Mouse (Mus musculus): ENCODE measurements at regions not wholly inside any gene's neighbourhood (a gene's known extent, or its start where the extent isn't known, plus 50 kb on each side); places are given as distances from the start of the nearest gene placed in this dataset.

DNA sequence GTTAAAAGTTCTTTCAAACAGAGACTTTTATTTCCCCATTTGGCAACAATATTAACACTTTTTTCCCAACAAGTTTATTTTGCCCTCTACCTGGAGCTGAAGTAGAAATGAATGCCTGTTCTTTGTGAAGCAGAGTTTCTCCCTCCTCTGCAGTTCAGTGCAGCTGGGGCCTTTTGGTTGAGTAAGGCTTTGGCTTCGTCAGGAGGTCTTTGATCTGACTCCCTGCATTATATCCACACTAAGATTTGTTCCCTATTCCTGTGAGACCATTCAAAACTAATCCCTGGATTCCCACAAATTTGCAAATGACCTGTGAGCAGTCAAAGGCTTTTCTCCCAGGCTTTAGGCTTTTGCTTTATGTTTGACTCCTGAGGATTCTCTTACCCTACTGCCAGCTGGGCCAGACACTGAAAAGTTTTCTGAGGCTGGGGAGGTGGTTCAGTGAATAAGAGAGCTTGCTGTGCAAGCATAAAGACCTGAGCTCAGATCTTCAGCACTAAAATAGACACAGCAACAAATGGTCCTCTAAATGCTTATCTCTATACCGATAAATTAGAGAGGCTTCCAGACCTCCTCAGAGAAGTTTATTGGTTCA, 323.5 kb upstream of the 2610301B20Rik start:
- WGBS = 6% methylated on average over 2 of the region's 2 CpGs
- no peaks in the 10 kb centered on the region for H3K9me3 ChIP-seq (replicated peaks; ENCODE audit: control insufficient read depth, low read length)
- H3K4me3 ChIP-seq (ENCODE audit: low read depth, low read length) = no peak overlapping the region
- H3K4me2 ChIP-seq (ENCODE audit: low read length) = no peak overlapping the region
- DNase-seq (ENCODE audit: low spot score) = peak; percentile 10
- ATAC-seq = no peak
- H3K9ac ChIP-seq (ENCODE audit: low read length) = no peak overlapping the region
- no peaks in the 10 kb centered on the region for H3K4me1 ChIP-seq (ENCODE audit: control insufficient read depth, insufficient read depth, low read length)
- no peak overlapping the region for H3K27ac ChIP-seq (ENCODE audit: low read depth, low read length)
- no peaks in the 10 kb centered on the region for H3K36me3 ChIP-seq (ENCODE audit: control insufficient read depth, insufficient read depth, low read length)
- H3K27me3 ChIP-seq (replicated peaks; ENCODE audit: control insufficient read depth, insufficient read depth, low read length) = no peaks in the 10 kb centered on the region

DNA sequence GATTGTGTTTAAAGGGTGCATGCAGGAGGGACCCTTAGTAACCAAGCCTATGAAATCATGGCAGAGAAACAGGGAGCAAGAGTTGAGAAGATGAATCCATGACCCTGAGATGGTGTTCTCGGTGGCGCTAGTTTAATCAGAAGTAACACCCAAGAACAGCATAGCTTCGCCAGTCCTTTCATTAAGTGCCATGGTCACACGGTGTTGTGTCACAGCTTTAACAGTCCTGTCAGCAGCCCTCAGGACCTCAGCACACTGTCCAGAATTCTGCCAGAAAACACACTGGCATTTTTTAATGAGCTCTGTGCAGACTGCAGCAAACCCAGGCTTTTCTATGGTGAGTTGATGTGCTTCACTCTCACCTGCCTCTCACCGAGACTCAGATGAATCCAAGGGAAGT, 320.6 kb upstream of the 2610301B20Rik start:
- Histone ChIP-seq H3K4me3 (ENCODE audit: low read depth, low read length) (no peak overlapping the region), H3K27me3 (replicated peaks; ENCODE audit: control insufficient read depth, insufficient read depth, low read length) (no peaks in the 10 kb centered on the region), H3K9me3 (replicated peaks; ENCODE audit: control insufficient read depth, low read length) (no peaks in the 10 kb centered on the region), H3K36me3 (ENCODE audit: control insufficient read depth, insufficient read depth, low read length) (no peaks in the 10 kb centered on the region), H3K27ac (ENCODE audit: low read depth, low read length) (no peak overlapping the region), H3K9ac (ENCODE audit: low read length) (no peak overlapping the region), H3K4me2 (ENCODE audit: low read length) (no peak overlapping the region), H3K4me1 (ENCODE audit: control insufficient read depth, insufficient read depth, low read length) (no peaks in the 10 kb centered on the region)
- DNase-seq (ENCODE audit: low spot score) (no peak), ATAC-seq (no peak)
- 88% methylated on average over 5 of the region's 5 CpGs for WGBS

DNA sequence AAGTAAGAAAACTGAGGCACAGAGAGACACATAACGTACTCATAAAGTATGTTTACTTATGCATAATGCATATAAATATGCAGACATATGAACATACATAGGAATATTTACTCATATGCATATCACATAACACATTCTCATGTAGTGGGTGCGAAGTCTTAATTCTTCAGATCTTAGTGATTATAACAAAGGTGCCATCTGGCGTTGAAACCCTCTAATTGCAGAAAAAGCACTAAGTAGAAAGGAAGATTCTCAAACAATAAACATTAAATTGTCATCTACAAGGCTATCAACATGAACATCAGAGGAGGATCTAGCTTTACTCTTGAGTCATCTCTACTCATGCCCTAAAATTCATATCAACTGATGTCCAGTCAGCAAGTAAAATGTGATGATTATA, 314.2 kb upstream of the 2610301B20Rik start:
- no peak overlapping the region for H3K4me2 ChIP-seq (ENCODE audit: low read length)
- no peaks in the 10 kb centered on the region for H3K9me3 ChIP-seq (replicated peaks; ENCODE audit: control insufficient read depth, low read length)
- H3K4me3 ChIP-seq (ENCODE audit: low read depth, low read length) = no peak overlapping the region
- ATAC-seq (no peak), DNase-seq (ENCODE audit: low spot score) (no peak)
- no peaks in the 10 kb centered on the region for H3K36me3 ChIP-seq (ENCODE audit: control insufficient read depth, insufficient read depth, low read length)
- no peak overlapping the region for H3K9ac ChIP-seq (ENCODE audit: low read length)
- no peaks in the 10 kb centered on the region for H3K4me1 ChIP-seq (ENCODE audit: control insufficient read depth, insufficient read depth, low read length)
- H3K27me3 ChIP-seq (replicated peaks; ENCODE audit: control insufficient read depth, insufficient read depth, low read length) = no peaks in the 10 kb centered on the region
- 83% methylated on average over 3 of the region's 3 CpGs for WGBS
- H3K27ac ChIP-seq (ENCODE audit: low read depth, low read length) = no peak overlapping the region

DNA sequence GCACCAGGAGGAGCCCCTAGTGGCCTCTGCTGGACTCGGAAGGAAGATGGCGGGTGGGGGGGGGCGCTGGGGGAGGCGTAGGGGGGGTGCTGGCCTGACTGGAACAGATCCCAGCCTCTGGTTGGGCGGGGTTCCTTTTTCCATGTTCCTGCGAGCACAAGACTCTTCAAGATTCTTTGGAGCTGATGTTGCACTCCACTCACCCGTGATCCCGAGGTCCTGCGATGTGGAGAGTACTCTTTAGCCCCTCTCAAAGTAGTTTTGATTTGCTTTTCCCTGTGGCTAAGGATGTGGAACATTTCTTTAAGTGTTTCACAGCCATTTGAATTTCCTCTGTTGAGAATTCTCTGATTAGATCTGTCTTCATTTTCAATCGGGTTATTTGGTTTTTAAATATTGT, 269.8 kb upstream of the 2610301B20Rik start:
- Histone ChIP-seq H3K27me3 (replicated peaks; ENCODE audit: control insufficient read depth, insufficient read depth, low read length) (no peaks in the 10 kb centered on the region), H3K27ac (ENCODE audit: low read depth, low read length) (no peak overlapping the region), H3K9ac (ENCODE audit: low read length) (no peak overlapping the region), H3K4me1 (ENCODE audit: control insufficient read depth, insufficient read depth, low read length) (no peaks in the 10 kb centered on the region), H3K9me3 (replicated peaks; ENCODE audit: control insufficient read depth, low read length) (no peaks in the 10 kb centered on the region), H3K36me3 (ENCODE audit: control insufficient read depth, insufficient read depth, low read length) (no peaks in the 10 kb centered on the region), H3K4me3 (ENCODE audit: low read depth, low read length) (no peak overlapping the region), H3K4me2 (ENCODE audit: low read length) (no peak overlapping the region)
- 89% methylated on average over 10 of the region's 10 CpGs for WGBS
- DNase-seq (ENCODE audit: low spot score) = no peak
- ATAC-seq = no peak

DNA sequence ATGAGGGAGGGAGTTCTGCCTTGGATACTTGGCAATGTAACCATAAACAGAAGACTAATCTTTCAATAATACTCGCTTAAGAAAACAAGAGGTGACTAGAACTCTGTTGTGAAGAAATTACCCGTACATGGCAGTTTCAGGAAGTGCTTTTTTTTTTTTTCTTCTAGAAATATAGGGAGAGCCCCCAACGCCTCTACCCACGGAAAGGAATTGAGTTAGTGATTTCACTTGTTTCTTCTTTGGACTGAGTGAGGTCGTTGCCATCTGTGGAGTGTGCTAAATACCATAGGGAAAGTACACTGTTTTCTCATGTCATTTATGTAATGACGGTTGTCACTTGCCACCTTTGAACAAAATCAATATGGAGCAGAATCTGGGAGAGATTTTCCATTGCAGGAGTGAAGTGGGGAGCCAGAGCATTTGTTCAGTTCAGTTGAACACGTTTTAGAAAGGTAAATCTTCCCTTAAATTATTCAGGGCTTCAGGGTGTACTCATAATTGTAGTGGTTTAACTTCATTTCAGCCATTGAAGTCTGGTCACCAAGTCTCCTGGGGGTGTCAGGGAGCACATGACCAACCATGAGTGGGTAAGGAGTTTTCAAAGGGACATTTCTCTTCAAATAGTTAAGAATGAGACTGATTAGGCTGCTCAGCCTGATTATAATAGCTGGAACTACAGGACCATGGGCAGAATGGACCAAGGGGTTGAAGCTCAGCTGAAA, 266.3 kb upstream of the 2610301B20Rik start:
- DNase-seq (ENCODE audit: low spot score) (no peak), ATAC-seq (no peak)
- H3K4me1 ChIP-seq (ENCODE audit: control insufficient read depth, insufficient read depth, low read length) = no peaks in the 10 kb centered on the region
- H3K27me3 ChIP-seq (replicated peaks; ENCODE audit: control insufficient read depth, insufficient read depth, low read length) = no peaks in the 10 kb centered on the region
- no peaks in the 10 kb centered on the region for H3K9me3 ChIP-seq (replicated peaks; ENCODE audit: control insufficient read depth, low read length)
- no peak overlapping the region for H3K9ac ChIP-seq (ENCODE audit: low read length)
- no peaks in the 10 kb centered on the region for H3K36me3 ChIP-seq (ENCODE audit: control insufficient read depth, insufficient read depth, low read length)
- H3K27ac ChIP-seq (ENCODE audit: low read depth, low read length) = no peak overlapping the region
- WGBS = 85% methylated on average over 7 of the region's 7 CpGs
- no peak overlapping the region for H3K4me3 ChIP-seq (ENCODE audit: low read depth, low read length)
- no peak overlapping the region for H3K4me2 ChIP-seq (ENCODE audit: low read length)

DNA sequence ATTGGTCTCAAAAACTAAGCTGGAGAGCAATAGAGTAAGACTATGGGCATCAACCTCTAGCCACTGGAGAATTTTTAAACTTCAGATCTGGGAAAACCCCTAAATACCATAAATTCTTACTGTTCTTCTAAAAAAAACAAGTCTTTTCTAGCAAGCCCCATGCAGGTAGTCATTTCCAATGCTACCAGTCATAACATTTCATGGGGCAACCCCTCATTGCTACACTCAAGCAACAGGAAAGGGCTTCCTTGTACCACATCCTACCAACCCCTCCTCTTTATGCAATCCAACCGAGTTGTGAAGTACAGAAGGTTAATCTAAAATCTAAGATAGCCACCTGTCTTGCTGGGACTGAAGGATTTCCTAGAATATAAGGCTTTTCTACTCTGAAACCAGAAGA, 263.5 kb upstream of the 2610301B20Rik start:
- Histone ChIP-seq H3K4me3 (ENCODE audit: low read depth, low read length) (no peak overlapping the region), H3K36me3 (ENCODE audit: control insufficient read depth, insufficient read depth, low read length) (no peaks in the 10 kb centered on the region), H3K9me3 (replicated peaks; ENCODE audit: control insufficient read depth, low read length) (no peaks in the 10 kb centered on the region), H3K9ac (ENCODE audit: low read length) (no peak overlapping the region), H3K27ac (ENCODE audit: low read depth, low read length) (no peak overlapping the region), H3K4me1 (ENCODE audit: control insufficient read depth, insufficient read depth, low read length) (no peaks in the 10 kb centered on the region), H3K4me2 (ENCODE audit: low read length) (no peak overlapping the region), H3K27me3 (replicated peaks; ENCODE audit: control insufficient read depth, insufficient read depth, low read length) (no peaks in the 10 kb centered on the region)
- ATAC-seq (no peak), DNase-seq (ENCODE audit: low spot score) (no peak)
- 67% methylated on average over 1 of the region's 1 CpGs for WGBS
